Mouse (Mus musculus) liver, embryonic 14.5 days (tissue): ENCODE data around the gene Dsn1. TPM values are rescaled to one million over a fixed set of nuclear protein-coding genes. Genes with fewer than 3 reads are reported as not detected.

Experiments
- ATAC-seq: fragments of 200-750 bp; cut with Nextera tagmentation; 2 replicates; pipeline ENCODE4 v1.8.0; 2017; ENCODE audit warnings: moderate number of reproducible peaks, mild to moderate bottlenecking, moderate library complexity; ENCODE audit not compliant: insufficient read depth
- DNase-seq, 3 experiments: peaks; one replicate each; pipeline ENCODE4 v3.0.0-alpha.2; 2012 to 2013; ENCODE audit warnings: low read depth in 3 of 3, low spot score in 3 of 3
- H3K27ac ChIP-seq: fragments of 300-500 bp; sonication (generic); 2 replicates; pipeline ENCODE4 v1.5.1; 2014; ENCODE audit warnings: moderate library complexity, mild to moderate bottlenecking, control low read depth, inconsistent platforms
- H3K27me3 ChIP-seq: fragments of 300-500 bp; sonication (generic); 2 replicates; pipeline ENCODE4 v1.6.1; 2014; ENCODE audit warnings: mild to moderate bottlenecking, low read length, moderate library complexity; ENCODE audit not compliant: control insufficient read depth, insufficient read depth
- H3K36me3 ChIP-seq: fragments of 300-500 bp; sonication (generic); replicated peaks from 2 replicates; pipeline ENCODE4 v1.6.1; 2014; ENCODE audit warnings: low read depth; ENCODE audit not compliant: control insufficient read depth, insufficient read depth
- H3K4me1 ChIP-seq, 2 experiments: fragments of 200-500 bp in 1 of 2; fragments of 300-500 bp in 1 of 2; sonication (generic) in 1 of 2; replicated peaks; 2 replicates each; pipeline ENCODE4 v1.6.1; 2012 to 2014; ENCODE audit warnings: antibody characterized with exemption in 1 of 2, inconsistent platforms in 1 of 2, low read length in 1 of 2; ENCODE audit not compliant: control insufficient read depth in 2 of 2, insufficient read depth in 2 of 2
- H3K4me2 ChIP-seq: fragments of 300-500 bp; sonication (generic); 2 replicates; pipeline ENCODE4 v1.6.1; 2014; ENCODE audit warnings: low read depth, mild to moderate bottlenecking, control low read depth, moderate library complexity
- H3K4me3 ChIP-seq, 2 experiments: fragments of 200-500 bp in 1 of 2; fragments of 300-500 bp in 1 of 2; sonication (generic) in 1 of 2; 2 replicates each; pipeline ENCODE4 v1.5.1; 2012 to 2014; ENCODE audit warnings: low read depth in 2 of 2, low read length in 2 of 2, mild to moderate bottlenecking in 2 of 2, control low read depth in 1 of 2, inconsistent platforms in 1 of 2, moderate library complexity in 1 of 2; ENCODE audit not compliant: insufficient read depth in 1 of 2
- H3K9ac ChIP-seq: fragments of 300-500 bp; sonication (generic); replicated peaks from 2 replicates; pipeline ENCODE4 v1.6.1; 2014; ENCODE audit warnings: mild to moderate bottlenecking, control low read depth, moderate library complexity
- H3K9me3 ChIP-seq: fragments of 300-500 bp; sonication (generic); 2 replicates; pipeline ENCODE4 v1.6.1; 2016; ENCODE audit warnings: low read length, mixed read lengths; ENCODE audit not compliant: control insufficient read depth
- CTCF ChIP-seq: IDR thresholded peaks from 2 replicates; pipeline ENCODE4 v1.5.1; 2016; ENCODE audit warnings: antibody characterized with exemption, low read depth, control low read depth
- EP300 ChIP-seq: IDR thresholded peaks from 2 replicates; pipeline ENCODE4 v1.6.1; 2016; ENCODE audit warnings: antibody characterized with exemption, low read depth
- WGBS: fragments of 180-500 bp; shearing (Covaris S2); extraction: QIAGEN DNeasy Blood & Tissue Kit; methylation state at CpG from one replicate; pipeline ENCODE4 v1.1.7; 2014; ENCODE audit not compliant: insufficient replicate concordance; 5-methylcytosine and 5-hydroxymethylcytosine counted together
- polyA plus RNA-seq, 2 experiments: library from polyadenylated mRNA; depleted of rRNA in 1 of 2; stranded (reverse) in 1 of 2; unstranded in 1 of 2; fragments of >200 nt; fragmentation: Nextera tagmentation in 1 of 2; extraction: Ambion mirVana in 1 of 2; gene quantifications; 2 replicates each; pipeline versions ENCODE4 v1.2.1 to v1.2.3; 2012 to 2014

Gene Dsn1
- polyA plus RNA-seq, 2 experiments: 19.2 to 30.2 TPM

DNA sequence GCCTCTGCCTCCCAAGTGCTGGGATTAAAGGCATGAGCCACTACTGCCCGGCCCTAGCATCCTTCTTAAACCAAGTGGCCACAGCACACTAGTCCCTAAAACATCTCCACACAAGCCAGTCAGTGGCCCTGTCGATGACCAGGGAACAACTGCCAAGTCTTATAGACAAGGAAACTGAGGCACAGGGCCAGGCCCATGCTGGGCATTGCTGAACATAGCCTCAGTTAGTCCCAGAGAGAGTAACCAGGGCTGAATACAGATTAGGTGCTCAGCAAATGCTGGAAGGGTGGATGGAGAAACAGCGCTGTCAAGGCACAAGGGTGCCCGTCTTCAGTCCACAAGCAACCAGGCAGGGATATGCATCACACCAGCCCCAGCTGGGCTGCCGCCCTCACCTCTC lies 46.2 kb upstream of the Dsn1 start:
- no peak overlapping the region for H3K9ac ChIP-seq
- no peak for TF ChIP-seq CTCF
- no peak for TF ChIP-seq EP300
- H3K9me3 ChIP-seq: no peaks in the 10 kb centered on the region
- DNase-seq: no peak
- 70% methylated on average over 5 of the region's 5 CpGs for WGBS
- no peak overlapping the region for H3K27ac ChIP-seq
- ATAC-seq: no peak
- H3K27me3 ChIP-seq: no peaks in the 10 kb centered on the region
- no peak overlapping the region for H3K4me3 ChIP-seq
- no peak overlapping the region for H3K4me2 ChIP-seq
- no peaks in the 10 kb centered on the region for H3K36me3 ChIP-seq
- no peaks in the 10 kb centered on the region for H3K4me1 ChIP-seq

DNA sequence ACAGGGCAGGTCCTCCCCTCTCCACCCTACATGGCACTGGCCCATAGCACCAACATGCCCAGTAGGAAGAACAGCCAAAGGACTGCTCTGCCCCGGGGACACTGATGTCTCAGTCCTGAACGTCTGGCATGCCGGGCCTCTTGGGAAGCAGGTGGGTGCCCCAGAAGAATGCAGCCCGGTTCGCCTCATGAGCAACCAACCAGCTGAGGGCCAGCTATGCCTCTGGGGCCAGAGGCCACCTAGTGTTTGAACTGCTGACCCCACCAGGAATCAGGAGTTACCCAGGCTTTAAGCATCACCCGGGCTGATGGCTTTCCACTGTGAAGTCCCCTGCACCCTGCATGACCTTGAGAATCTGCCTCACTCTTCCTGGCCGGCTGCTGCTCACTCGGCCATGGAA lies 45.5 kb upstream of the Dsn1 start:
- H3K27me3 ChIP-seq: no peaks in the 10 kb centered on the region
- H3K4me3 ChIP-seq: no peak overlapping the region
- no peak for TF ChIP-seq EP300
- no peak for TF ChIP-seq CTCF
- H3K27ac ChIP-seq: no peak overlapping the region
- no peaks in the 10 kb centered on the region for H3K9me3 ChIP-seq
- no peaks in the 10 kb centered on the region for H3K4me1 ChIP-seq
- ATAC-seq: no peak
- H3K4me2 ChIP-seq: no peak overlapping the region
- DNase-seq: no peak
- no peak overlapping the region for H3K9ac ChIP-seq
- H3K36me3 ChIP-seq: no peaks in the 10 kb centered on the region
- WGBS: 72% methylated on average over 8 of the region's 8 CpGs

DNA sequence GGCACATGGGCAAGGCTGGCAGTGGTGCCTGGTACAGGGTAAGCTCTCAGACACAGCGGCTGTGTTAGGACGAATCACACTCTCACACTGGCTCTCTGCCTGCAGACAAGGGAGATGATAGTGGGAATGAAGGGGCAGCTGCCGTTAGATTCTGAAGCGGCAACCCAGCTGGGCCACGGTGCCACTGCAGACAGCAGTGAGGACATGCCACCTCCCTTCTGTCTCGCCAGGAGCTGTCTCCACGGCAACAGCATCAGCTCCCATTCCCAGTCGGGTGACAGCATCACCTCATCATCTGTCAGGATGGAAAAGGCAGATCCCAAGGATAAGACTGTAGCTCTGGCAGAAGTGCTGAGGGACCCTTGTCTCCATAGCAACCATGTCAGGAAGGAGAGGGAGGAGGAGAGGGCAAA lies 42.9 kb upstream of the Dsn1 start:
- no peak overlapping the region for H3K4me2 ChIP-seq
- no peak overlapping the region for H3K4me3 ChIP-seq
- no peaks in the 10 kb centered on the region for H3K36me3 ChIP-seq
- no peak for DNase-seq
- no peak for TF ChIP-seq EP300
- no peak for TF ChIP-seq CTCF
- no peaks in the 10 kb centered on the region for H3K27me3 ChIP-seq
- ATAC-seq: no peak
- H3K9me3 ChIP-seq: no peaks in the 10 kb centered on the region
- no peaks in the 10 kb centered on the region for H3K4me1 ChIP-seq
- WGBS: 76% methylated on average over 8 of the region's 8 CpGs
- H3K9ac ChIP-seq: no peak overlapping the region
- no peak overlapping the region for H3K27ac ChIP-seq

DNA sequence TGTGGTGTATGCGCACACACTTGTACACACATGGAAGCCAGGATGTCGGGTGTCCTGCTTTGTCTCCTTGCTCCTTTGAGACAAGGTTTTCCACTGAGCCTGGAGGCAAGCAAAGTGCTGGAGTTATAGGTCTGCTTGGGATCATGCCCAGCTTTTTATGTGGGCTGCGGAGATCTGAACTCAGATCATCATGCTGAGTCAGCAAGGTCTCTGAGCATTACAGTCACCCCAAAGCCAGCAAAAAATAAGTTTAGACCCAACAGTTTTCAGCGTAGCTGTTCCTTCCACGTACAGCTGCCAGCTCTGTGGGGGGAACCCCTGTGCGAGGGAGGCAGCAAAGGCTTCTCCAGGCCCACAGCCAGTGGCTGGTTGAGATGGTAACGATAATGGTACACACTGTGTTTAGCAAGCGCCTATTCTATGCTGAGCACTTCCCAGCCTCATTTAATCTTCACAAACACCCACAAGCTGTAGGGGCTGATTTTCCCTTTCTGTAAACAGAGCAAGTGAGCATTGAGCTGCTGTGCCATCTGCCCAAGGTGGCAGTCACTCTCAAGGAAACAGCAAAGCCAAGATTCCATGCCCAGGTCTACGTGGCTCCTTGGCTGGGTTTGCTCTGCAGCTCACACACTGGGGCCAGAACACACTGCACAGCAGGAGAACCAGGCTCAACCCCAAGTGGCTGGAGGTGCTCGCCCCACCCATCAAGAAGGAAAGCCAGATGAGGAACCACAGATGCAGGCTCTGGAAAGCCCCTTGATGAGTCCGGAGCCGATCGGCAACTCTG lies 41.6 kb upstream of the Dsn1 start:
- TF ChIP-seq EP300 (no peak), CTCF (no peak)
- Histone ChIP-seq H3K4me2 (no peak overlapping the region), H3K4me3 (no peak overlapping the region), H3K27ac (no peak overlapping the region), H3K36me3 (no peaks in the 10 kb centered on the region), H3K27me3 (no peaks in the 10 kb centered on the region), H3K9ac (no peak overlapping the region), H3K9me3 (no peaks in the 10 kb centered on the region), H3K4me1 (no peaks in the 10 kb centered on the region)
- 65% methylated on average over 13 of the region's 13 CpGs for WGBS
- ATAC-seq: no peak
- no peak for DNase-seq

DNA sequence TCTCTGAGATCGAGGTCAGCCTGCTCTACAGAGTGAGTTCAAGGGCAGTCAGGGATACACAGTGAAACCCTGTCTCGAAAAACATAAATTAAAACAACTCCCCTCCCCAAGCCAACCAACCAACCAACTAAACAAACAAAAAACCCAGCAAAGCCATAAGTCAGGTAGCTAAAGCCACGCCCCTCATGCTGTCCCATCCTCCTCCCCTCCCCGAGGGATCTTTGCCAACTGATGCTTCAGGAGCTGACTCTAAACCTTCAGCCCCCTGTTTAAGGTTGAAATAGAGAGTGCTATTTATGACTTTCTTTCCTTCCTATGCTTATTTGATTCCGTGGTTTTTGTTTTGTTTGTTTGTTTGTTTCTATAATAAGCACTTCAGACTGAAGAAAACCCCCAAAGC lies 40.0 kb upstream of the Dsn1 start:
- no peaks in the 10 kb centered on the region for H3K27me3 ChIP-seq
- 63% methylated on average over 5 of the region's 5 CpGs for WGBS
- no peak for DNase-seq

More for the DNA sequence above, 40.0 kb upstream of the Dsn1 start:
- H3K4me3 ChIP-seq: no peak overlapping the region
- H3K4me2 ChIP-seq: no peak overlapping the region
- TF ChIP-seq EP300 (no peak), CTCF (no peak)
- no peaks in the 10 kb centered on the region for H3K9me3 ChIP-seq
- H3K36me3 ChIP-seq: no peaks in the 10 kb centered on the region
- H3K4me1 ChIP-seq: no peaks in the 10 kb centered on the region
- H3K27ac ChIP-seq: no peak overlapping the region
- no peak for ATAC-seq
- H3K9ac ChIP-seq: no peak overlapping the region
